Mouse (Mus musculus) spleen, adult 2 months (tissue): ENCODE data around the gene Skap1. TPM values are rescaled to one million over a fixed set of nuclear protein-coding genes. Genes with fewer than 3 reads are reported as not detected.

Source experiments
- DNase-seq, 2 experiments: peaks; one replicate each; pipeline versions ENCODE4 v3.0.0 to v3.0.0-alpha.2; 2012 to 2021; ENCODE audit warnings: low spot score in 2 of 2, low read depth in 1 of 2
- H3K27ac ChIP-seq: fragments of 200-500 bp; 2 replicates; pipeline ENCODE4 v1.5.1; 2012; ENCODE audit warnings: low read length, inconsistent platforms; ENCODE audit not compliant: insufficient read depth
- H3K27me3 ChIP-seq: fragments of 200-500 bp; 2 replicates; pipeline ENCODE4 v1.6.1; 2012; ENCODE audit warnings: mild to moderate bottlenecking, moderate library complexity, low read length, inconsistent platforms; ENCODE audit not compliant: control insufficient read depth, insufficient read depth
- H3K36me3 ChIP-seq: fragments of 200-500 bp; 2 replicates; pipeline ENCODE4 v1.6.1; 2012; ENCODE audit warnings: mild to moderate bottlenecking, low read length, inconsistent platforms; ENCODE audit not compliant: control insufficient read depth, insufficient read depth
- H3K4me1 ChIP-seq: fragments of 200-500 bp; 2 replicates; pipeline ENCODE4 v1.6.1; 2011; ENCODE audit warnings: inconsistent platforms; ENCODE audit not compliant: control insufficient read depth, insufficient read depth, insufficient read length
- H3K4me3 ChIP-seq: fragments of 200-500 bp; 2 replicates; pipeline ENCODE4 v1.5.1; 2011; ENCODE audit warnings: mild to moderate bottlenecking, inconsistent platforms; ENCODE audit not compliant: insufficient read depth, insufficient read length; ENCODE audit errors: extremely low read depth
- CTCF ChIP-seq: fragments of 200-500 bp; IDR thresholded peaks from 2 replicates; pipeline ENCODE4 v1.5.1; 2011; ENCODE audit warnings: mild to moderate bottlenecking, inconsistent platforms; ENCODE audit not compliant: insufficient read depth, insufficient read length, insufficient replicate concordance; ENCODE audit errors: extremely low read depth
- POLR2A ChIP-seq: fragments of 200-500 bp; IDR thresholded peaks from 2 replicates; pipeline ENCODE4 v1.6.1; 2011; ENCODE audit warnings: low read depth, low read length, inconsistent platforms
- WGBS: fragments of 180-500 bp; shearing (Covaris S2); methylation state at CpG from one replicate; pipeline ENCODE4 v1.1.7; 2018; 5-methylcytosine and 5-hydroxymethylcytosine counted together
- polyA plus RNA-seq: library from polyadenylated mRNA; depleted of rRNA; stranded (reverse); fragments of >200 nt; gene quantifications from 2 replicates; pipeline ENCODE4 v1.2.3, GENCODE M21; 2012

The Skap1 gene
- polyA plus RNA-seq, 1 experiment = 22.3 TPM

DNA sequence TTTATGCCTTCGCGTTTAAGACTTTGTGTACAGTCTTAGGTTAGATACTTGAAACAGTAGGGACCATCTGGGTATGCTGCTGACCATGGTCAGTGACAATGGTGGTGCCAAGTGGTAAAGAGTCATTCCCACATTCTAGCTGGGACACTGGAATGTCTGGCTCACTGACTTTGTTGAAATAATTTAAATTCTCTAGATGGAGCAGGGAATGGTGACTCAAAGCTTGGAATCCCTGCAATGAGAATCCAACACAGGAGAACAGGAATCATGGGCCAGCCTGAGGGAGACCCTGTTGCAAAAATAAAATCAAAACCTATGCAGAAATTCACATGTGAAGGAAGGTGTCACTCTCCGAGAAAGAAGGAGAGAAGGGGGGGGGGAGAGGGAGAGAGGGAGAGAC lies 138.4 kb downstream of the Skap1 start:
- TF ChIP-seq CTCF = no peak
- TF ChIP-seq POLR2A = no peak
- WGBS = 91% methylated on average over 3 of the region's 3 CpGs
- Histone ChIP-seq H3K36me3 (no peaks in the 10 kb centered on the region), H3K27ac (no peak overlapping the region), H3K4me1 (no peaks in the 10 kb centered on the region), H3K4me3 (no peak overlapping the region), H3K27me3 (no peaks in the 10 kb centered on the region)
- DNase-seq = no peak

DNA sequence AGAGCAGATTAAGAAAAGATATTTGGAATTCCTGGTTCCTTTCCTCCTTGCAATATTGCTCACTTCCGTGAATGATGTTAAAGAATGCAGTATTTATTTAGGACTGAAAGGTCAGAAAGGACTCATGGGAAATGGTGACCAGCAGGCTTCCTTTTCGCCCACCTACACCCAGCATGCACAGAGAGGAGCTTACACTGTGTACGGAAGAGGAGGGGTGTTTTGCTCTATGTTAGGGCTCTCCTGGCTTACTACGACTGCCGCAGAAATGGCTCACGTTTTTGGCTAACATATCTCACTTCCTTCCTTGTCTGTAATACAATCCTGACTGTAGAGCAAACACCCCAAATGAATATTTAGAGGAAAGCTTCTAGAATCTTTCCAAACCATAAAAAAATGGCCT lies 139.9 kb downstream of the Skap1 start:
- Histone ChIP-seq H3K36me3 (no peaks in the 10 kb centered on the region), H3K27ac (no peak overlapping the region), H3K4me1 (no peaks in the 10 kb centered on the region), H3K4me3 (no peak overlapping the region), H3K27me3 (no peaks in the 10 kb centered on the region)
- TF ChIP-seq CTCF (no peak), POLR2A (no peak)
- DNase-seq = no peak
- WGBS = 45% methylated on average over 6 of the region's 6 CpGs

DNA sequence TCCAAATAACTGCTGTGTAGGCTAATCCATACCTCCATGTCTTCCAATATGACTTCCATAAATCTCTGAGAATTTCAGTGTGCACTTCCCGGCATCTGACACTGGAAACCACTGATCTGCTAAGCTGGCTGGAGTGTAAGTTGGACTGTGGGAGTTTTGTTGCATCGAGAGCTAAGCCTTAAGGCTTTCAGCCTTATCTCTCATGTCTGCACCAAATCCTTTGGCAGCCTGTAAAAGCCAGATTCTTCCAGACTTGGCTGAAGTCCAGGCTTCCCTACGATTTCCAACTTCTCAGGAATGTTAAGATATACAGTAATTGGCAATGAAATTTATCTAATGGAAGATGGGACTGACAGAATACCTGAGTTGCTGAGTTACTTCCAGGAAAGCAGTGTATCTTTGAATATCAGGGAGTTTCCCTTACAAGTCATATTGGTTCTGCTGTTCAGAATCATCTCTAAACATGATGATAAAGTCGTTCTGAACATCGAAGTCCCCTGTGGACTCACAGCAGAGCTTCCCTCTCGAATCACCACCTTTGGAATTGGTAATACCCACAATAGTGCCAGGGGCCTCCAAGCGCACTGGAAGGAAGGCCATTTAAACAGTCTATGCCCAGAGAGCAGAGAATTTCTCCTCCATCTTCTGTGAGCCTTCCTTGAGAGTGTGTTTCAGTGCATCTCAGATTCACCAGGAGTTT lies 140.5 kb downstream of the Skap1 start:
- DNase-seq = no peak
- Histone ChIP-seq H3K36me3 (no peaks in the 10 kb centered on the region), H3K4me3 (no peak overlapping the region), H3K27me3 (no peaks in the 10 kb centered on the region), H3K27ac (no peak overlapping the region), H3K4me1 (no peaks in the 10 kb centered on the region)
- TF ChIP-seq POLR2A (no peak), CTCF (no peak)
- 75% methylated on average over 7 of the region's 7 CpGs for WGBS

DNA sequence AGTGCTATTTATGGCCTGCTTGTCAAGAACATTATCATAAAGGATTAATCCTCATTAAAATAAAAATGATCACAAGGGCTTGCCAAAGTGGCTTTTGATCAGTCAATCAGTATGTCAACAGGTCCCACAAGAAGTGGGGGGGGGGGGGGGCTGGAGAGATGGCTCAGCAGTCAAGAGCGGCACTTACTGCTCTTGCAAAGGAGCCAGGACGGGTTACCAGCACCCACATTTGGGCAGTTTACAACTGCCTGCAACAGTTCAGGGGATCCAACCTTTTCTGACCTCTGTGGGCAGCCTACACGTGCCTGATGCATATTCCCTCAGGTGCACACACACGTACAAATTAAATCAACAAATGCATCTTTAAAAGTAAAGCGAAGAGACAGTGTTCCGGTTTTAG lies 141.1 kb downstream of the Skap1 start:
- 90% methylated on average over 6 of the region's 6 CpGs for WGBS
- Histone ChIP-seq H3K4me1 (no peaks in the 10 kb centered on the region), H3K36me3 (no peaks in the 10 kb centered on the region), H3K27me3 (no peaks in the 10 kb centered on the region), H3K4me3 (no peak overlapping the region), H3K27ac (no peak overlapping the region)
- no peak for DNase-seq
- TF ChIP-seq CTCF = no peak
- no peak for TF ChIP-seq POLR2A

DNA sequence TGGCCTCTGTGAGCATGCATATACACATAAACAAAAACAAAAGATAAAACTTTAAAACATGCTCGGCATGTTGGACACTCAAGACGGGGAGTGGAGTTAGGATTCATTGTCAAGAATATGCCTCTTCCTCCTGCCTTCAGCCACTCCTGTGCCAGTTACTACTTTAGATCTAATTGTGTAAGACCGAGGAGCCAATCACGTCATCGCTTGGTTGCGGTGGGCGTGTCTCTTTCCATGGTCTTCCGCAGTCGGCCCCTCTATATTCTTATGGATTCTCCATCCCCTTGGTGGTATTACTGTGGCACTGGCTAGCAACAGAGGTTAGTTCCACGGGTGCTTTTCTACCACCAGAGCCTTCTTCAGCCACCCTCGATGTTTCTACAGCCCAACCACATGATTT lies 148.2 kb downstream of the Skap1 start:
- no peak overlapping the region for H3K4me3 ChIP-seq
- no peak overlapping the region for H3K27ac ChIP-seq
- H3K36me3 ChIP-seq = no peaks in the 10 kb centered on the region
- no peaks in the 10 kb centered on the region for H3K27me3 ChIP-seq
- no peak for DNase-seq
- TF ChIP-seq CTCF = no peak
- TF ChIP-seq POLR2A = no peak
- WGBS = 89% methylated on average over 11 of the region's 11 CpGs
- H3K4me1 ChIP-seq = no peaks in the 10 kb centered on the region

DNA sequence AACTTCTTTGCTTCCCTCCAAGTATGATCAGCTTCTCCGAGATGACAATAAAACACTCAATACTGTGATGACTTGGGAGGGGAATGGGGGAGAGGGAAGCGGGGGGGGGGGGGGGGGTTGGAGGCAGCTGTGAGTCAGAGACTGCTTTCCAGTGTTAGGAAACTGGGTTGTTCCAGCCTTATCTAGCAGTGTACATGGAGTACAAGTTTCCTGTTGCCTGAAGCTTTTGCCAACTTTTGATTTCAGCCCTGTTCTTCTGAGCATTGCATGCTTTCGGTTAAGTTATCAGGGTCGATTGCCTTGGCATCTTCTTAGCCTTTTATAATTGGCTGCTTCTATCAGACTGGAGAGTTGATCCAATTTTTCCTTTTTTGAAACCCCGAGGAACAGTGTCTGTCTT lies 152.4 kb downstream of the Skap1 start:
- H3K27me3 ChIP-seq = no peaks in the 10 kb centered on the region
- no peaks in the 10 kb centered on the region for H3K4me1 ChIP-seq
- WGBS = 48% methylated on average over 5 of the region's 5 CpGs
- TF ChIP-seq CTCF (no peak), POLR2A (no peak)
- DNase-seq = no peak
- H3K36me3 ChIP-seq = no peaks in the 10 kb centered on the region
- no peak overlapping the region for H3K27ac ChIP-seq
- H3K4me3 ChIP-seq = no peak overlapping the region

DNA sequence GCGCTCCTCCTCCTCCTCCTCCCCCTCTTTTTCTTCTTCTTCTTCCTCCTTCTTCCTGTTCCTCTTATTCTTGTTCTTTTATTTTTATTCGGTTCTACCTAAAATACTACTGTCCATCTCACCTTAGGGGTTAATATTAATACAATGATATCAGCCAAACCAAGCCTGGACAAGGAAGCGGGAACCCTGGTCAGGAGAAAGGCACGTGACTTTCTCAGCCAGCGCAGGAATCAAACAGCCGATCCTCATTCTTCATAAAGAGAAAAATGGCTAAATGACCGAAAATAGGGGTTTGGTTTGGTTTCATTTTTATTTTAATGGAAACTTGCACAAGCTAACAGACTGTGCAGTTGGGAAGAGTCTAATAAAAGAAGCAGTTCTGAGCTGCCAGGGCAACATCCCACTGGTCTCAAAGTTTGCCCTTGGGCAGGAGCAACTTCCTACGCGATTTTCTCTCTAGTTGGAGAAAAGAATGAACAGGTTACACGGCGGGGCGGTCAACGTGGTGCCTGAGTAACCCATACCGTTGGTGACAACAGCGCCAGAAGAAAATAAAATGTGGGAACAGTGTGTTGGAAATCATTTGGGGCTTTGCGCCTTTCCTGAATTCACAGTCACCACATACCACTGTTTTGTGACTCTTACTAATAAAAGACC lies 154.5 kb downstream of the Skap1 start:
- no peaks in the 10 kb centered on the region for H3K4me1 ChIP-seq
- no peak overlapping the region for H3K4me3 ChIP-seq
- DNase-seq = no peak
- no peak overlapping the region for H3K27ac ChIP-seq
- WGBS = 48% methylated on average over 16 of the region's 16 CpGs
- H3K27me3 ChIP-seq = no peaks in the 10 kb centered on the region
- no peak for TF ChIP-seq POLR2A
- TF ChIP-seq CTCF = no peak
- H3K36me3 ChIP-seq = no peaks in the 10 kb centered on the region
